Mouse (Mus musculus): ENCODE data around the gene Fbxl16. TPM values are rescaled to one million over a fixed set of nuclear protein-coding genes. Genes with fewer than 3 reads are reported as not detected.

Gene Fbxl16
- polyA plus RNA-seq, 1 experiment = 6.0 TPM

- Histone ChIP-seq H3K27me3 (ENCODE audit: control insufficient read depth, insufficient read depth, insufficient read length) (no peaks in the 10 kb centered on the region), H3ac (ENCODE audit: control insufficient read depth, insufficient read length) (peak within 1 kb of the TSS; percentile 59), H3K4me3 (peak within 1 kb of the TSS; percentile 42), H3K79me2 (ENCODE audit: control insufficient read depth, insufficient read depth) (peaks cover 12% of the 10 kb centered on the region), H3K36me3 (ENCODE audit: control insufficient read depth, insufficient read depth) (peaks cover 4% of the 10 kb centered on the region), H3K4me2 (ENCODE audit: low read depth) (peak within 1 kb of the TSS; percentile 80)
- no peak for TF ChIP-seq SRF (IDR thresholded peaks at IDR 0.05; ENCODE audit: control insufficient read depth, insufficient read length, low read depth)
- TF ChIP-seq MAX (IDR thresholded peaks at IDR 0.05; ENCODE audit: low read depth) = no peak
- TF ChIP-seq TCF3 (IDR thresholded peaks at IDR 0.05; ENCODE audit: insufficient read length, low read depth) = no peak
- TF ChIP-seq USF1 (IDR thresholded peaks at IDR 0.05; ENCODE audit: low read depth) = no peak
- no peak for TF ChIP-seq E2F4 (IDR thresholded peaks at IDR 0.05; ENCODE audit: insufficient read depth)
- no peak for TF ChIP-seq REST (IDR thresholded peaks at IDR 0.05; ENCODE audit: insufficient read depth, insufficient read length)
- TF ChIP-seq MYOG (IDR thresholded peaks at IDR 0.05; ENCODE audit: control insufficient read depth in 1 of 3, insufficient read depth in 1 of 3, insufficient read length in 2 of 3, low read depth in 2 of 3) = peak in 1 of 3 experiments; percentile 4
- no peak for TF ChIP-seq MYOD1 (IDR thresholded peaks at IDR 0.05; ENCODE audit: control insufficient read depth in 1 of 3, insufficient read length in 2 of 3, low read depth in 2 of 3)
- peak; percentile 91 for TF ChIP-seq POLR2A (IDR thresholded peaks at IDR 0.05; ENCODE audit: insufficient read length, low read depth)
- no peak for TF ChIP-seq CEBPB (IDR thresholded peaks at IDR 0.05; ENCODE audit: insufficient read depth, poor library complexity, severe bottlenecking)
- TF ChIP-seq TCF12 (IDR thresholded peaks at IDR 0.05; ENCODE audit: insufficient read depth, poor library complexity, severe bottlenecking) = no peak
- TF ChIP-seq POLR2AphosphoS2 (IDR thresholded peaks at IDR 0.05; ENCODE audit: insufficient read length, low read depth) = peak; percentile 84
These were observed 35.6 kb downstream of the Fbxl16 start, which contains the start of gene Rhot2 for GRCm38 (mm10) chr17:25844396-25844901. Gene Rhot2 (minus strand): TSS chr17:25844851.

DNA sequence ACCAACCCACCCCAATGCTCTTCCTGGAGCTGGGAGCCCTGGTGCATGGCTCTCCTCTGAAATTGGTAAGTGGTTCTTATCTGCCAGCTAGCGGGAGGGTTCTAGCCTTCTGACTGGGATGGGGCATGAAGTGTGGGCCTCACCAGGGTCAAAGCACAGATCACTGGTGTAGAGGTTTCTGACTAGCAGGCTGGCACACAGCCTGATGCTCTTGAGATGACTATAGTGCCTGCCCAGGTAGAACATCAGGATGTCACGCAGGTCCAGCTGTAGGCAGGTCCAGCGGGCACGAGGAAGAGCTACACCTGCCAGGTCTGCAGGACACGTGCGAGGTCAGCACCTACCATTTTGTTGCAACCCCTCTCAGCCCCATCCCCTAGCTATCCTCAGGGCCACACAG is 51.3 kb downstream of the Fbxl16 start:
- H3K4me3 ChIP-seq = peak overlapping the region; percentile 32
- H3ac ChIP-seq (ENCODE audit: control insufficient read depth, insufficient read length) = no peak overlapping the region
- no peaks in the 10 kb centered on the region for H3K36me3 ChIP-seq (ENCODE audit: control insufficient read depth, insufficient read depth)
- TF ChIP-seq MAX (IDR thresholded peaks at IDR 0.05; ENCODE audit: low read depth) (no peak), TCF12 (IDR thresholded peaks at IDR 0.05; ENCODE audit: insufficient read depth, poor library complexity, severe bottlenecking) (no peak), POLR2AphosphoS2 (IDR thresholded peaks at IDR 0.05; ENCODE audit: insufficient read length, low read depth) (no peak), POLR2A (IDR thresholded peaks at IDR 0.05; ENCODE audit: insufficient read length, low read depth) (no peak), MYOD1 (IDR thresholded peaks at IDR 0.05; ENCODE audit: control insufficient read depth in 1 of 3, insufficient read length in 2 of 3, low read depth in 2 of 3) (no peak)
- H3K27me3 ChIP-seq (ENCODE audit: control insufficient read depth, insufficient read depth, insufficient read length) = no peaks in the 10 kb centered on the region
- no peaks in the 10 kb centered on the region for H3K79me2 ChIP-seq (ENCODE audit: control insufficient read depth, insufficient read depth)
- peak overlapping the region; percentile 86 for H3K4me2 ChIP-seq (ENCODE audit: low read depth)

DNA sequence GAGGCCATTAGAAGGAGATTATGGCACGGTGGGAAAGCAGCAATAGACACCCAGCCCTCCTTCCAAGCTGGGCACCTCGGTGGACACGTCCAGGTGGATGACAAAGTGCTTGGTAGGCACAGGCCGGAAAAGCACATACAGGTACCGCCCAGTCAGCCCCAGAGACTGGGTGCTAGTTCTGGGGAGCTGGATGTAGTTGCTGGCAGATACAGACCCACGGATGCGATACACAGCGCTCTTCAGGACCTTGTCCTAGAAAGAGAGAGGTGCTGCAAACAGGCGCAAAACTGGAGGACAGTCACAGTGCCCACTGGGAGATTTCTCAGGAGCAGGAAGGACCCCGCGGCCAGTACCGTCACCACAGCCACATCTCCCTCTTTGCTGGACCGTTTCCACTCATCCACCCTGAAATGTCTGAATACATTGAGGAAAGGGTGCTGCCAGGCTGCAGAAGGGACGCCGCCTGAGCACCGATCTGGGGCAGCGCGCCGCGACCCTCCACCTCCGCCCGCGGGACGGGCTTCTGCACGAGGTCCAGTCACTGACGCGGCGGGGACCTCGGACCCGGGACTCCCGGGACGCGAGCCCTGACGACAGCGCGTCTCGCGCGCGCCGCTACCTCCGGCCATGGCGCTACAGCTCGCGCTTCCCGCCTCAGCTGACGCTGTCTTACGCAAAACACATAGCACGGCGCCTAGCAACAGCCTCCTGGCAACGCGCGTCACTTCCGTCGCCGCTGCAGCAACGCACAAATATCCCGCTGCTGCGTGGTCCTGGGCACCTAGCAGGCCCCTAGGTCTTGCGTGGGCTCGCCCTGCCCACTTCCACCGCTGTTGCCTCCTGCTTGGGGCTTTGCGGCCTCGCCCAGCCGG is 52.2 kb downstream of the Fbxl16 start, which contains the start of gene Wdr90:
TSS of gene Wdr90 (minus strand) at position 670 of the 872 bp plus-strand sequence.
- Histone ChIP-seq H3K4me2 (ENCODE audit: low read depth) (peak within 1 kb of the TSS; percentile 86), H3ac (ENCODE audit: control insufficient read depth, insufficient read length) (peak within 1 kb of the TSS; percentile 11), H3K79me2 (ENCODE audit: control insufficient read depth, insufficient read depth) (no peaks in the 10 kb centered on the region), H3K36me3 (ENCODE audit: control insufficient read depth, insufficient read depth) (no peaks in the 10 kb centered on the region), H3K4me3 (peak within 1 kb of the TSS; percentile 32), H3K27me3 (ENCODE audit: control insufficient read depth, insufficient read depth, insufficient read length) (no peaks in the 10 kb centered on the region)
- peak in 2 of 3 experiments; percentile 52 to 59 for TF ChIP-seq MYOD1 (IDR thresholded peaks at IDR 0.05; ENCODE audit: control insufficient read depth in 1 of 3, insufficient read length in 2 of 3, low read depth in 2 of 3)
- peak; percentile 71 for TF ChIP-seq SRF (IDR thresholded peaks at IDR 0.05; ENCODE audit: control insufficient read depth, insufficient read length, low read depth)
- peak in 2 of 3 experiments; percentile 43 to 52 for TF ChIP-seq MYOG (IDR thresholded peaks at IDR 0.05; ENCODE audit: control insufficient read depth in 1 of 3, insufficient read depth in 1 of 3, insufficient read length in 2 of 3, low read depth in 2 of 3)
- TF ChIP-seq E2F4 (IDR thresholded peaks at IDR 0.05; ENCODE audit: insufficient read depth) = peak; percentile 86
- TF ChIP-seq POLR2A (IDR thresholded peaks at IDR 0.05; ENCODE audit: insufficient read length, low read depth) = peak; percentile 89
- TF ChIP-seq CEBPB (IDR thresholded peaks at IDR 0.05; ENCODE audit: insufficient read depth, poor library complexity, severe bottlenecking) = peak; percentile 56; the same call in 1 of the 2 replicates
- no peak for TF ChIP-seq MAX (IDR thresholded peaks at IDR 0.05; ENCODE audit: low read depth)
- no peak for TF ChIP-seq TCF3 (IDR thresholded peaks at IDR 0.05; ENCODE audit: insufficient read length, low read depth)
- TF ChIP-seq USF1 (IDR thresholded peaks at IDR 0.05; ENCODE audit: low read depth) = no peak
- no peak for TF ChIP-seq TCF12 (IDR thresholded peaks at IDR 0.05; ENCODE audit: insufficient read depth, poor library complexity, severe bottlenecking)
- TF ChIP-seq REST (IDR thresholded peaks at IDR 0.05; ENCODE audit: insufficient read depth, insufficient read length) = no peak
- peak; percentile 86 for TF ChIP-seq POLR2AphosphoS2 (IDR thresholded peaks at IDR 0.05; ENCODE audit: insufficient read length, low read depth)

- TF ChIP-seq REST (IDR thresholded peaks at IDR 0.05; ENCODE audit: insufficient read depth, insufficient read length) (no peak), MAX (IDR thresholded peaks at IDR 0.05; ENCODE audit: low read depth) (no peak), POLR2A (IDR thresholded peaks at IDR 0.05; ENCODE audit: insufficient read length, low read depth) (no peak), MYOG (IDR thresholded peaks at IDR 0.05; ENCODE audit: control insufficient read depth in 1 of 3, insufficient read depth in 1 of 3, insufficient read length in 2 of 3, low read depth in 2 of 3) (no peak), CEBPB (IDR thresholded peaks at IDR 0.05; ENCODE audit: insufficient read depth, poor library complexity, severe bottlenecking) (no peak)
- H3ac ChIP-seq (ENCODE audit: control insufficient read depth, insufficient read length) = peak overlapping the region; percentile 11
- peak overlapping the region; percentile 32 for H3K4me3 ChIP-seq
- H3K4me2 ChIP-seq (ENCODE audit: low read depth) = peak overlapping the region; percentile 86
- no peaks in the 10 kb centered on the region for H3K36me3 ChIP-seq (ENCODE audit: control insufficient read depth, insufficient read depth)
- no peaks in the 10 kb centered on the region for H3K27me3 ChIP-seq (ENCODE audit: control insufficient read depth, insufficient read depth, insufficient read length)
- no peaks in the 10 kb centered on the region for H3K79me2 ChIP-seq (ENCODE audit: control insufficient read depth, insufficient read depth)
These were observed 53.1 kb downstream of the Fbxl16 start for GRCm38 (mm10) chr17:25861704-25862612.

All from myocyte (in vitro differentiated cells).